Mouse (Mus musculus): ENCODE measurements around the gene Grm7.

Gene Grm7

GRCm38 (mm10) chr6:111584851-111585250 lies 939.5 kb downstream of the Grm7 start:
- peak; percentile 7 to 11 for DNase-seq

GRCm38 (mm10) chr6:111587572-111587971 lies 942.2 kb downstream of the Grm7 start:
- DNase-seq, result no peak

GRCm38 (mm10) chr6:111601892-111602654 lies 956.7 kb downstream of the Grm7 start:
- DNase-seq, result no peak

DNA sequence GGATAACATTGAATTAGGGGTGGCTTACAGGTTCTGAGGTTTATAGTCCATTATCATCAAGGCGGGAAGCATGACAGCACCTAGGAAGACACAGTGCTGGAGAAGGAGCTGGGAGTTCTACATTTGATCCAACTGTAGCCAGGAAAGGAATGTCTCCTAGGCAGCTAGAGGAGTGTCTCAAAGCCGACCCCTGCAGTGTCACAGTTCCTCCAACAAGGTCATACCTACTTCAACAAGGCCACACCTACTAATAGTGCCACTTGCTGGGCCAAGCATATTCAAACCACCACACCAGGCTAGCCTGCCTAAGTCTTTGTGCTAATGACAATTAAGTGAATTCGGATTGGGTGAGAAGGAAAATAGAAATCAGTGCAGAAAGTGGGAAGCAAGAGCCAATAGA lies 965.0 kb downstream of the Grm7 start:
- no peak for DNase-seq

DNA sequence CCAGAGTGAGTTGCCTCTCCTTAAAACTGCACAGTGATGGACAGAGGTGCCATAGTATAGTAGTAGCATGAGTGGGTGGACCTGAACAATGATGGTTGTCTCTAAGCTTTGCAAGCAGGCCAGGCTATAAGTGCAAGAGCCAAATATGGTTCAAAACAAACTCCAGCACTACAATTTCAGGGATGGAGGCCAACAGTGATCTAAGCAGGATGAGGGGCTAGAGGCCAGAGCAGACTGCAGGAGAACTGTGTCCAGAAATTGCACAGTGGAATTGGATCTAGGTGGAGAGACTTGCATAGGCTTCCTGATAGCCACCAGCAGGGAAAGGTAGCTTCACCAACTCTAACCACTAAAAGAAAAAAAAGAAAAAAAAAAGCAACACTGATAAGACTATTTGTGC lies 968.5 kb downstream of the Grm7 start:
- DNase-seq, result peak in 1 of 2 experiments; percentile 5

Measured in kidney, postnatal 4 days (tissue).